Mouse (Mus musculus) hindbrain, embryonic 11.5 days (tissue): ENCODE results near the gene Greb1. TPM values are rescaled to one million over a fixed set of nuclear protein-coding genes. Genes with fewer than 3 reads are reported as not detected.

Source experiments
- ATAC-seq: fragments of 200-750 bp; cut with Nextera tagmentation; 2 replicates; pipeline ENCODE4 v1.8.0; 2017; ENCODE audit warnings: mild to moderate bottlenecking, moderate TSS enrichment, moderate library complexity; ENCODE audit not compliant: low FRiP score
- DNase-seq: peaks from one replicate; pipeline ENCODE4 v3.0.0-alpha.2; 2015; ENCODE audit warnings: low spot score
- H3K27ac ChIP-seq: fragments of 300-500 bp; sonication (generic); 2 replicates; pipeline ENCODE4 v1.5.1; 2014; ENCODE audit warnings: mild to moderate bottlenecking, low read depth, low read length
- H3K27me3 ChIP-seq: fragments of 300-500 bp; sonication (generic); 2 replicates; pipeline ENCODE4 v1.6.1; 2014; ENCODE audit warnings: mild to moderate bottlenecking, low read length, moderate library complexity, mixed read lengths; ENCODE audit not compliant: control insufficient read depth, insufficient read depth
- H3K36me3 ChIP-seq: fragments of 300-500 bp; sonication (generic); 2 replicates; pipeline ENCODE4 v1.6.1; 2014; ENCODE audit warnings: mild to moderate bottlenecking, low read length, moderate library complexity, mixed read lengths; ENCODE audit not compliant: control insufficient read depth, insufficient read depth
- H3K4me1 ChIP-seq: fragments of 300-500 bp; sonication (generic); replicated peaks from 2 replicates; pipeline ENCODE4 v1.6.1; 2014; ENCODE audit warnings: low read length, mixed read lengths; ENCODE audit not compliant: control insufficient read depth, insufficient read depth
- H3K4me2 ChIP-seq: fragments of 300-500 bp; sonication (generic); replicated peaks from 2 replicates; pipeline ENCODE4 v1.6.1; 2014; ENCODE audit warnings: mild to moderate bottlenecking, low read depth, low read length
- H3K4me3 ChIP-seq: fragments of 300-500 bp; sonication (generic); 2 replicates; pipeline ENCODE4 v1.5.1; 2014; ENCODE audit warnings: low read depth, low read length
- H3K9ac ChIP-seq: fragments of 300-500 bp; sonication (generic); 2 replicates; pipeline ENCODE4 v1.6.1; 2014; ENCODE audit warnings: low read depth, low read length
- H3K9me3 ChIP-seq: fragments of 300-500 bp; sonication (generic); 2 replicates; pipeline ENCODE4 v1.6.1; 2016; ENCODE audit warnings: low read length; ENCODE audit not compliant: control insufficient read depth
- WGBS: fragments of 180-500 bp; shearing (Covaris S2); extraction: QIAGEN DNeasy Blood & Tissue Kit; methylation state at CpG from one replicate; pipeline ENCODE4 v1.1.7; 2014; 5-methylcytosine and 5-hydroxymethylcytosine counted together
- polyA plus RNA-seq: library from polyadenylated mRNA; unstranded; fragments of >200 nt; fragmentation: Nextera tagmentation; extraction: Ambion mirVana; gene quantifications from 2 replicates; pipeline ENCODE4 v1.2.1, GENCODE M21; 2014

Gene Greb1
- polyA plus RNA-seq, 1 experiment from 2014 or later: 11.2 TPM

DNA sequence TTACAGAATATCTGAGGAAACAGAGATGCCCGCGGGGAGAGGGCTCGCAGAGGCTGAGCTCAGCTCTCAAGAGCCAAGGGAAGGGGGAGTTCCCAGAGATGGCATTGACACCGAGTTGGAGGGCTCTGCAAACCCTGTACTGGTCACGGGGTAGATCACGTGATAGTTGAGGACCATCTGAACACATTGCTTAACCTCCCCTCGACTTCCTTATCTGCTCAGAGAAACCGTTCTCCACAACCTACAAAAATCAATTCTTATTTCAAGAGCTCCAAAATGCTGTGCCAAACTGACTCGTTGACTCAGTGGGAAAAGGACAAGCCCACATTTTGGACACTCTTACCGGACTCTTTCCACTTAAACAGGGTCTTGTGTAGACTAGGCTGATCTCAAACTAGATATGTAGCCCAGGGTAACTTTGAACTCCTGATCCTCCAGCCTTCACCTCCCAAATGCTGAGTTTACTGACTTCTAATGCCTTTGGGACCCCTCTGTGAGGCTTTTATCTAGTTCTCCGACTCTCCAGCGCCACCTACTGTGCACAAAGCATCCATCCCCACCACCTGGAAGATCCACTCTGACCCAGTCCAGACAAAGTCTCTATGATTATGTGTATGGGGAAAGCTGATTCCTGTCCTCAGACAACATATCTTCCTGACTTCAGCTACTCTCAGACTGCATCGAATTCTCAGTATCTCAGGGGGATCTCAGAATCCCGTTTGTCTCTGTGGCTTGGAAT lies 166.4 kb downstream of the Greb1 start:
- Histone ChIP-seq H3K27ac (no peak overlapping the region), H3K36me3 (no peaks in the 10 kb centered on the region), H3K27me3 (no peaks in the 10 kb centered on the region), H3K9ac (no peak overlapping the region), H3K4me2 (no peak overlapping the region), H3K4me3 (no peak overlapping the region), H3K4me1 (no peaks in the 10 kb centered on the region), H3K9me3 (no peaks in the 10 kb centered on the region)
- DNase-seq (peak; percentile 74), ATAC-seq (no peak)
- 61% methylated on average over 14 of the region's 14 CpGs for WGBS

- Histone ChIP-seq H3K4me2 (no peak overlapping the region), H3K9me3 (no peaks in the 10 kb centered on the region), H3K36me3 (no peaks in the 10 kb centered on the region), H3K4me1 (no peaks in the 10 kb centered on the region), H3K27ac (no peak overlapping the region), H3K27me3 (no peaks in the 10 kb centered on the region), H3K4me3 (no peak overlapping the region), H3K9ac (no peak overlapping the region)
- DNase-seq (no peak), ATAC-seq (no peak)
- whole genome bisulfite sequencing: 89% methylated on average over 6 of the region's 6 CpGs
These were observed 167.5 kb downstream of the Greb1 start for GRCm38 (mm10) chr12:16633235-16633634.

- Histone ChIP-seq H3K9me3 (no peaks in the 10 kb centered on the region), H3K4me3 (no peak overlapping the region), H3K27me3 (no peaks in the 10 kb centered on the region), H3K9ac (no peak overlapping the region), H3K4me1 (no peaks in the 10 kb centered on the region), H3K36me3 (no peaks in the 10 kb centered on the region), H3K27ac (no peak overlapping the region), H3K4me2 (no peak overlapping the region)
- ATAC-seq (no peak), DNase-seq (no peak)
- WGBS: 88% methylated on average over 2 of the region's 2 CpGs
These were observed 169.3 kb downstream of the Greb1 start for GRCm38 (mm10) chr12:16631423-16631822.

- H3K27me3 ChIP-seq: no peaks in the 10 kb centered on the region
- H3K27ac ChIP-seq: no peak overlapping the region
- H3K9me3 ChIP-seq: no peaks in the 10 kb centered on the region
- ATAC-seq (no peak), DNase-seq (no peak)
- WGBS: 86% methylated on average over 1 of the region's 1 CpGs
- no peaks in the 10 kb centered on the region for H3K36me3 ChIP-seq
- H3K4me3 ChIP-seq: no peak overlapping the region
- H3K4me2 ChIP-seq: no peak overlapping the region
- no peaks in the 10 kb centered on the region for H3K4me1 ChIP-seq
- H3K9ac ChIP-seq: no peak overlapping the region
These were observed 169.9 kb downstream of the Greb1 start for GRCm38 (mm10) chr12:16630866-16631185.

GRCm38 (mm10) chr12:16630152-16630865 lies 170.4 kb downstream of the Greb1 start:
- Histone ChIP-seq H3K36me3 (no peaks in the 10 kb centered on the region), H3K27ac (no peak overlapping the region), H3K9ac (no peak overlapping the region), H3K4me3 (no peak overlapping the region), H3K9me3 (no peaks in the 10 kb centered on the region), H3K4me1 (no peaks in the 10 kb centered on the region), H3K4me2 (no peak overlapping the region), H3K27me3 (no peaks in the 10 kb centered on the region)
- no peak for ATAC-seq
- DNase-seq: no peak
- WGBS: 78% methylated on average over 7 of the region's 7 CpGs

Other genes with a start within 250 kb of the Greb1 start
- 11.0 and 13.3 TPM in 2 replicates for gene Lpin1, start 189.9 kb downstream of the Greb1 start, polyA plus RNA-seq
- gene Ntsr2, start 147.5 kb downstream of the Greb1 start, polyA plus RNA-seq: 0.09 TPM in 1 of 2 replicates, not detected in the other
- gene E2f6, start 10.1 kb upstream of the Greb1 start, polyA plus RNA-seq: 75.3 and 76.5 TPM in 2 replicates
- 15.4 and 17.9 TPM in 2 replicates for gene Rock2, start 94.0 kb upstream of the Greb1 start, polyA plus RNA-seq
- 2.9 and 3.4 TPM in 2 replicates for gene Pqlc3, start 199.5 kb upstream of the Greb1 start, polyA plus RNA-seq
- 1.7 and 3.2 TPM in 2 replicates for gene 2410004P03Rik, start 210.8 kb upstream of the Greb1 start, polyA plus RNA-seq